Mouse (Mus musculus): ENCODE data around the gene Smarcd3. TPM values are rescaled to one million over a fixed set of nuclear protein-coding genes. Genes with fewer than 3 reads are reported as not detected.

Gene Smarcd3
- total and polyA plus RNA-seq, 3 experiments = 0.22 TPM; not detected in 2

- Histone ChIP-seq H3K4me1 (ENCODE audit: insufficient read depth, low read depth, low read length) (no peaks in the 10 kb centered on the region), H3K36me3 (replicated peaks) (no peaks in the 10 kb centered on the region), H3K9me3 (replicated peaks) (no peaks in the 10 kb centered on the region), H3K27me3 (ENCODE audit: insufficient read depth, low read length) (peaks cover 16% of the 10 kb centered on the region), H3K4me3 (ENCODE audit: low read depth, low read length) (no peak overlapping the region)
- no peak for TF ChIP-seq CTCF (IDR thresholded peaks at IDR 0.05; ENCODE audit: low read depth, low read length)
- TF ChIP-seq GATA1 (IDR thresholded peaks at IDR 0.05; ENCODE audit: borderline replicate concordance, low read length) = no peak
- TF ChIP-seq GATA2 (IDR thresholded peaks at IDR 0.05; ENCODE audit: borderline replicate concordance, low read depth, low read length) = no peak
- no peak for TF ChIP-seq TAL1 (conservative IDR thresholded peaks at IDR 0.05; ENCODE audit: low read depth, low read length)
- TF ChIP-seq POLR2AphosphoS5 (IDR thresholded peaks at IDR 0.05; ENCODE audit: insufficient replicate concordance, low read depth, low read length) = no peak
- DNase-seq (ENCODE audit: low spot score) = no peak
- no peak for ATAC-seq (ENCODE audit: extremely low read depth, insufficient number of reproducible peaks, low FRiP score, poor library complexity, severe bottlenecking)
These were observed 13.9 kb upstream of the Smarcd3 start for GRCm38 (mm10) chr5:24638131-24638530.

- H3K4me1 ChIP-seq (ENCODE audit: insufficient read depth, low read depth, low read length) = no peaks in the 10 kb centered on the region
- no peaks in the 10 kb centered on the region for H3K9me3 ChIP-seq (replicated peaks)
- H3K4me3 ChIP-seq (ENCODE audit: low read depth, low read length) = no peak overlapping the region
- DNase-seq (ENCODE audit: low spot score) (no peak), ATAC-seq (ENCODE audit: extremely low read depth, insufficient number of reproducible peaks, low FRiP score, poor library complexity, severe bottlenecking) (no peak)
- H3K36me3 ChIP-seq (replicated peaks) = no peaks in the 10 kb centered on the region
- peaks cover 19% of the 10 kb centered on the region for H3K27me3 ChIP-seq (ENCODE audit: insufficient read depth, low read length)
- TF ChIP-seq GATA1 (IDR thresholded peaks at IDR 0.05; ENCODE audit: borderline replicate concordance, low read length) = no peak
- no peak for TF ChIP-seq TAL1 (conservative IDR thresholded peaks at IDR 0.05; ENCODE audit: low read depth, low read length)
- no peak for TF ChIP-seq POLR2AphosphoS5 (IDR thresholded peaks at IDR 0.05; ENCODE audit: insufficient replicate concordance, low read depth, low read length)
- TF ChIP-seq GATA2 (IDR thresholded peaks at IDR 0.05; ENCODE audit: borderline replicate concordance, low read depth, low read length) = no peak
- no peak for TF ChIP-seq CTCF (IDR thresholded peaks at IDR 0.05; ENCODE audit: low read depth, low read length)
These were observed 12.8 kb upstream of the Smarcd3 start for GRCm38 (mm10) chr5:24636987-24637386.

GRCm38 (mm10) chr5:24635526-24636141 is 11.4 kb upstream of the Smarcd3 start:
- H3K4me1 ChIP-seq (ENCODE audit: insufficient read depth, low read depth, low read length) = no peaks in the 10 kb centered on the region
- TF ChIP-seq TAL1 (conservative IDR thresholded peaks at IDR 0.05; ENCODE audit: low read depth, low read length) (no peak), CTCF (IDR thresholded peaks at IDR 0.05; ENCODE audit: low read depth, low read length) (no peak), GATA1 (IDR thresholded peaks at IDR 0.05; ENCODE audit: borderline replicate concordance, low read length) (no peak), GATA2 (IDR thresholded peaks at IDR 0.05; ENCODE audit: borderline replicate concordance, low read depth, low read length) (no peak), POLR2AphosphoS5 (IDR thresholded peaks at IDR 0.05; ENCODE audit: insufficient replicate concordance, low read depth, low read length) (no peak)
- H3K4me3 ChIP-seq (ENCODE audit: low read depth, low read length) = no peak overlapping the region
- peaks cover 16% of the 10 kb centered on the region for H3K27me3 ChIP-seq (ENCODE audit: insufficient read depth, low read length)
- ATAC-seq (ENCODE audit: extremely low read depth, insufficient number of reproducible peaks, low FRiP score, poor library complexity, severe bottlenecking) (no peak), DNase-seq (ENCODE audit: low spot score) (no peak)
- H3K36me3 ChIP-seq (replicated peaks) = no peaks in the 10 kb centered on the region
- no peaks in the 10 kb centered on the region for H3K9me3 ChIP-seq (replicated peaks)

GRCm38 (mm10) chr5:24635093-24635492 is 10.9 kb upstream of the Smarcd3 start:
- Histone ChIP-seq H3K9me3 (replicated peaks) (no peaks in the 10 kb centered on the region), H3K36me3 (replicated peaks) (no peaks in the 10 kb centered on the region), H3K4me1 (ENCODE audit: insufficient read depth, low read depth, low read length) (no peaks in the 10 kb centered on the region), H3K4me3 (ENCODE audit: low read depth, low read length) (no peak overlapping the region), H3K27me3 (ENCODE audit: insufficient read depth, low read length) (peaks cover 15% of the 10 kb centered on the region; the same call in 1 of the 2 replicates)
- DNase-seq (ENCODE audit: low spot score) = no peak
- no peak for ATAC-seq (ENCODE audit: extremely low read depth, insufficient number of reproducible peaks, low FRiP score, poor library complexity, severe bottlenecking)
- TF ChIP-seq CTCF (IDR thresholded peaks at IDR 0.05; ENCODE audit: low read depth, low read length) = no peak
- no peak for TF ChIP-seq TAL1 (conservative IDR thresholded peaks at IDR 0.05; ENCODE audit: low read depth, low read length)
- TF ChIP-seq GATA1 (IDR thresholded peaks at IDR 0.05; ENCODE audit: borderline replicate concordance, low read length) = no peak
- TF ChIP-seq POLR2AphosphoS5 (IDR thresholded peaks at IDR 0.05; ENCODE audit: insufficient replicate concordance, low read depth, low read length) = no peak
- no peak for TF ChIP-seq GATA2 (IDR thresholded peaks at IDR 0.05; ENCODE audit: borderline replicate concordance, low read depth, low read length)

- no peak for TF ChIP-seq CTCF (IDR thresholded peaks at IDR 0.05; ENCODE audit: low read depth, low read length)
- TF ChIP-seq TAL1 (conservative IDR thresholded peaks at IDR 0.05; ENCODE audit: low read depth, low read length) = no peak
- no peak for TF ChIP-seq GATA2 (IDR thresholded peaks at IDR 0.05; ENCODE audit: borderline replicate concordance, low read depth, low read length)
- ATAC-seq (ENCODE audit: extremely low read depth, insufficient number of reproducible peaks, low FRiP score, poor library complexity, severe bottlenecking) = no peak
- no peaks in the 10 kb centered on the region for H3K36me3 ChIP-seq (replicated peaks)
- no peaks in the 10 kb centered on the region for H3K9me3 ChIP-seq (replicated peaks)
- H3K4me3 ChIP-seq (ENCODE audit: low read depth, low read length) = no peak overlapping the region
- no peaks in the 10 kb centered on the region for H3K4me1 ChIP-seq (ENCODE audit: insufficient read depth, low read depth, low read length)
- DNase-seq (ENCODE audit: low spot score) = no peak
- H3K27me3 ChIP-seq (ENCODE audit: insufficient read depth, low read length) = peaks cover 15% of the 10 kb centered on the region; the same call in 1 of the 2 replicates
These were observed 5.5 kb upstream of the Smarcd3 start for GRCm38 (mm10) chr5:24629712-24630111.

GRCm38 (mm10) chr5:24624822-24625120 is 560 bp upstream of the Smarcd3 start:
- H3K9me3 ChIP-seq (replicated peaks) = no peaks in the 10 kb centered on the region
- no peak for DNase-seq (ENCODE audit: low spot score)
- no peaks in the 10 kb centered on the region for H3K36me3 ChIP-seq (replicated peaks)
- H3K27me3 ChIP-seq (ENCODE audit: insufficient read depth, low read length) = peaks cover 31% of the 10 kb centered on the region
- no peak for TF ChIP-seq POLR2AphosphoS5 (IDR thresholded peaks at IDR 0.05; ENCODE audit: insufficient replicate concordance, low read depth, low read length)
- no peak for TF ChIP-seq GATA1 (IDR thresholded peaks at IDR 0.05; ENCODE audit: borderline replicate concordance, low read length)
- no peak for TF ChIP-seq GATA2 (IDR thresholded peaks at IDR 0.05; ENCODE audit: borderline replicate concordance, low read depth, low read length)
- no peak for TF ChIP-seq CTCF (IDR thresholded peaks at IDR 0.05; ENCODE audit: low read depth, low read length)
- TF ChIP-seq TAL1 (conservative IDR thresholded peaks at IDR 0.05; ENCODE audit: low read depth, low read length) = no peak
- no peaks in the 10 kb centered on the region; the same call in 1 of the 2 replicates for H3K4me1 ChIP-seq (ENCODE audit: insufficient read depth, low read depth, low read length)
- ATAC-seq (ENCODE audit: extremely low read depth, insufficient number of reproducible peaks, low FRiP score, poor library complexity, severe bottlenecking) = no peak
- H3K4me3 ChIP-seq (ENCODE audit: low read depth, low read length) = no peak overlapping the region
